Mouse (Mus musculus) limb, embryonic 13.5 days (tissue): ENCODE results near the gene C330021F23Rik. TPM values are rescaled to one million over a fixed set of nuclear protein-coding genes. Genes with fewer than 3 reads are reported as not detected.

ENCODE experiments used
- ATAC-seq: fragments of 200-750 bp; cut with Nextera tagmentation; 2 replicates; pipeline ENCODE4 v1.8.0; 2017; ENCODE audit warnings: low read depth, moderate number of reproducible peaks, moderate TSS enrichment; ENCODE audit not compliant: low FRiP score
- H3K27ac ChIP-seq: fragments of 300-500 bp; sonication (generic); 2 replicates; pipeline ENCODE4 v1.5.1; 2015; ENCODE audit warnings: inconsistent platforms, mild to moderate bottlenecking, moderate library complexity
- H3K27me3 ChIP-seq: fragments of 300-500 bp; sonication (generic); 2 replicates; pipeline ENCODE4 v1.6.1; 2015; ENCODE audit warnings: mild to moderate bottlenecking, inconsistent platforms
- H3K36me3 ChIP-seq: fragments of 300-500 bp; sonication (generic); 2 replicates; pipeline ENCODE4 v1.6.1; 2015; ENCODE audit warnings: inconsistent platforms, mild to moderate bottlenecking, moderate library complexity
- H3K4me1 ChIP-seq: fragments of 300-500 bp; sonication (generic); 2 replicates; pipeline ENCODE4 v1.6.1; 2015; ENCODE audit warnings: inconsistent platforms
- H3K4me2 ChIP-seq: fragments of 300-500 bp; sonication (generic); replicated peaks from 2 replicates; pipeline ENCODE4 v1.6.1; 2015; ENCODE audit warnings: inconsistent platforms, mild to moderate bottlenecking, moderate library complexity
- H3K4me3 ChIP-seq: fragments of 300-500 bp; sonication (generic); 2 replicates; pipeline ENCODE4 v1.5.1; 2015; ENCODE audit warnings: moderate library complexity, mild to moderate bottlenecking, inconsistent platforms
- H3K9ac ChIP-seq: fragments of 300-500 bp; sonication (generic); 2 replicates; pipeline ENCODE4 v1.6.1; 2015; ENCODE audit warnings: mild to moderate bottlenecking, inconsistent platforms
- H3K9me3 ChIP-seq: fragments of 300-500 bp; sonication (generic); 2 replicates; pipeline ENCODE4 v1.6.1; 2016; ENCODE audit warnings: inconsistent platforms
- WGBS: fragments of 180-500 bp; shearing (Covaris S2); methylation state at CpG from one replicate; pipeline ENCODE4 v1.1.7; 2015; 5-methylcytosine and 5-hydroxymethylcytosine counted together
- polyA plus RNA-seq: library from polyadenylated mRNA; unstranded; fragments of >200 nt; fragmentation: Nextera tagmentation; extraction: Ambion mirVana; gene quantifications from 2 replicates; pipeline ENCODE4 v1.2.1, GENCODE M21; 2015

The C330021F23Rik gene
- polyA plus RNA-seq, 1 experiment from 2014 or later, result 0.65 TPM

GRCm38 (mm10) chr8:3626971-3627370, 59.2 kb downstream of the C330021F23Rik start:
- Histone ChIP-seq H3K4me2 (no peak overlapping the region), H3K27me3 (peaks cover 29% of the 10 kb centered on the region), H3K36me3 (peaks cover 4% of the 10 kb centered on the region), H3K4me3 (no peak overlapping the region), H3K9me3 (no peaks in the 10 kb centered on the region), H3K4me1 (peaks cover 16% of the 10 kb centered on the region), H3K9ac (no peak overlapping the region), H3K27ac (no peak overlapping the region)
- WGBS, result 63% methylated on average over 5 of the region's 5 CpGs
- ATAC-seq, result no peak

- WGBS, result 21% methylated on average over 5 of the region's 5 CpGs
Observed at GRCm38 (mm10) chr8:3628014-3628413, 60.2 kb downstream of the C330021F23Rik start.

GRCm38 (mm10) chr8:3630647-3631477, 63.1 kb downstream of the C330021F23Rik start, which contains the start of gene Stxbp2:
Stxbp2 (plus strand) TSS chr8:3630955.
- Histone ChIP-seq H3K4me3 (peak within 1 kb of the TSS; percentile 53), H3K9me3 (no peaks in the 10 kb centered on the region), H3K4me1 (peaks cover 12% of the 10 kb centered on the region; the same call in 1 of the 2 replicates), H3K27me3 (peaks cover 29% of the 10 kb centered on the region), H3K27ac (no peak within 1 kb of the TSS), H3K36me3 (no peaks in the 10 kb centered on the region), H3K4me2 (peak within 1 kb of the TSS; percentile 85), H3K9ac (peak within 1 kb of the TSS; percentile 48)
- peak; percentile 66 for ATAC-seq
- 8% methylated on average over 47 of the region's 47 CpGs for WGBS

More at GRCm38 (mm10) chr8:3628014-3628413, 60.2 kb downstream of the C330021F23Rik start:
- Histone ChIP-seq H3K27me3 (peaks cover 29% of the 10 kb centered on the region), H3K4me2 (no peak overlapping the region), H3K36me3 (peaks cover 4% of the 10 kb centered on the region), H3K4me3 (no peak overlapping the region), H3K27ac (no peak overlapping the region), H3K9ac (no peak overlapping the region), H3K4me1 (peaks cover 12% of the 10 kb centered on the region; the same call in 1 of the 2 replicates), H3K9me3 (no peaks in the 10 kb centered on the region)
- ATAC-seq, result no peak

- H3K27me3 ChIP-seq, result peaks cover 29% of the 10 kb centered on the region
- no peak for ATAC-seq
- H3K9ac ChIP-seq, result peak overlapping the region; percentile 48
- no peaks in the 10 kb centered on the region; the same call in 1 of the 2 replicates for H3K36me3 ChIP-seq
- peak overlapping the region; percentile 53 for H3K4me3 ChIP-seq
- no peaks in the 10 kb centered on the region for H3K9me3 ChIP-seq
- H3K27ac ChIP-seq, result no peak overlapping the region
- 28% methylated on average over 8 of the region's 8 CpGs for WGBS
- peaks cover 12% of the 10 kb centered on the region; the same call in 1 of the 2 replicates for H3K4me1 ChIP-seq
- H3K4me2 ChIP-seq, result peak overlapping the region; percentile 85
Observed at GRCm38 (mm10) chr8:3631478-3631875, 63.7 kb downstream of the C330021F23Rik start.

Other genes with a start within 250 kb of the C330021F23Rik start
- 0.11 TPM in 1 of 2 replicates, not detected in the other for gene A430078G23Rik, start 214.6 kb upstream of the C330021F23Rik start, polyA plus RNA-seq
- 8.4 and 10.4 TPM in 2 replicates for gene Arhgef18, start 175.0 kb upstream of the C330021F23Rik start, polyA plus RNA-seq
- 4.5 and 6.3 TPM in 2 replicates for gene Pex11g, start 100.3 kb upstream of the C330021F23Rik start, polyA plus RNA-seq
- not detected in 2 replicates for gene Tex45, start 97.1 kb upstream of the C330021F23Rik start, polyA plus RNA-seq
- 57.0 and 57.8 TPM in 2 replicates for gene Zfp358, start 74.9 kb upstream of the C330021F23Rik start, polyA plus RNA-seq
- gene Mcoln1, start 67.5 kb upstream of the C330021F23Rik start, polyA plus RNA-seq, result 54.3 and 54.7 TPM in 2 replicates
- gene Pnpla6, start 52.6 kb upstream of the C330021F23Rik start, polyA plus RNA-seq, result 23.5 and 25.4 TPM in 2 replicates
- gene Camsap3, start 19.3 kb downstream of the C330021F23Rik start, polyA plus RNA-seq, result 6.6 and 7.2 TPM in 2 replicates
- 60.9 and 61.1 TPM in 2 replicates for gene Xab2, start 53.3 kb downstream of the C330021F23Rik start, polyA plus RNA-seq
- gene Pet100, start 53.6 kb downstream of the C330021F23Rik start, polyA plus RNA-seq, result 97.7 and 99.1 TPM in 2 replicates
- 0.33 TPM in 1 of 2 replicates, not detected in the other for gene Pcp2, start 57.6 kb downstream of the C330021F23Rik start, polyA plus RNA-seq
- gene Stxbp2, start 63.0 kb downstream of the C330021F23Rik start, polyA plus RNA-seq, result 27.1 TPM in 2 replicates
- gene Retn, start 87.8 kb downstream of the C330021F23Rik start, polyA plus RNA-seq, result 0.17 TPM in 1 of 2 replicates, not detected in the other
- gene Mcemp1, start 97.8 kb downstream of the C330021F23Rik start, polyA plus RNA-seq, result 0.17 TPM in 1 of 2 replicates, not detected in the other
- gene Fcor, start 104.4 kb downstream of the C330021F23Rik start, polyA plus RNA-seq, result 16.4 TPM in 2 replicates
- 41.5 and 43.1 TPM in 2 replicates for gene Trappc5, start 108.3 kb downstream of the C330021F23Rik start, polyA plus RNA-seq
- 0.43 and 0.56 TPM in 2 replicates for gene Fcer2a, start 126.2 kb downstream of the C330021F23Rik start, polyA plus RNA-seq
- not detected in 2 replicates for gene Clec4g, start 152.7 kb downstream of the C330021F23Rik start, polyA plus RNA-seq
- 0.23 and 0.47 TPM in 2 replicates for gene Cd209a, start 181.0 kb downstream of the C330021F23Rik start, polyA plus RNA-seq